Mouse (Mus musculus) stomach, postnatal 0 days (tissue): ENCODE measurements around the gene 1700020A23Rik. TPM values are rescaled to one million over a fixed set of nuclear protein-coding genes. Genes with fewer than 3 reads are reported as not detected.

ENCODE experiments used
- ATAC-seq: fragments of 200-750 bp; cut with Nextera tagmentation; 2 replicates; pipeline ENCODE4 v1.8.0; 2017; ENCODE audit not compliant: low FRiP score, low TSS enrichment
- DNase-seq: peaks from one replicate; pipeline ENCODE4 v3.0.0-alpha.2; 2016; ENCODE audit warnings: low spot score
- H3K27ac ChIP-seq: fragments of 300-500 bp; sonication (generic); replicated peaks from 2 replicates; pipeline ENCODE4 v1.5.1; 2014; ENCODE audit warnings: mild to moderate bottlenecking, control low read depth
- H3K27me3 ChIP-seq: fragments of 300-500 bp; sonication (generic); 2 replicates; pipeline ENCODE4 v1.6.1; 2014; ENCODE audit warnings: low read length; ENCODE audit not compliant: control insufficient read depth, insufficient read depth
- H3K36me3 ChIP-seq: fragments of 300-500 bp; sonication (generic); 2 replicates; pipeline ENCODE4 v1.6.1; 2014; ENCODE audit warnings: low read length, mixed read lengths; ENCODE audit not compliant: control insufficient read depth, insufficient read depth
- H3K4me1 ChIP-seq: fragments of 300-500 bp; sonication (generic); replicated peaks from 2 replicates; pipeline ENCODE4 v1.6.1; 2014; ENCODE audit warnings: antibody characterized with exemption; ENCODE audit not compliant: control insufficient read depth, insufficient read depth
- H3K4me2 ChIP-seq: fragments of 300-500 bp; sonication (generic); replicated peaks from 2 replicates; pipeline ENCODE4 v1.6.1; 2014; ENCODE audit warnings: low read depth, mild to moderate bottlenecking, control low read depth, moderate library complexity
- H3K4me3 ChIP-seq: fragments of 300-500 bp; sonication (generic); 2 replicates; pipeline ENCODE4 v1.5.1; 2014; ENCODE audit warnings: low read depth, low read length, control low read depth
- H3K9ac ChIP-seq: fragments of 300-500 bp; sonication (generic); 2 replicates; pipeline ENCODE4 v1.6.1; 2014; ENCODE audit warnings: mild to moderate bottlenecking, low read length, control low read depth, mixed read lengths
- H3K9me3 ChIP-seq: fragments of 300-500 bp; sonication (generic); 2 replicates; pipeline ENCODE4 v1.6.1; 2016; ENCODE audit warnings: low read length; ENCODE audit not compliant: control insufficient read depth
- CTCF ChIP-seq: IDR thresholded peaks from 2 replicates; pipeline ENCODE4 v1.5.1; 2016; ENCODE audit warnings: antibody characterized with exemption, low read depth, mild to moderate bottlenecking, moderate library complexity
- EP300 ChIP-seq: optimal IDR thresholded peaks from 2 replicates; pipeline ENCODE3; 2016; ENCODE audit warnings: antibody characterized with exemption
- WGBS: fragments of 180-500 bp; shearing (Covaris S2); extraction: QIAGEN DNeasy Blood & Tissue Kit; methylation state at CpG from one replicate; pipeline ENCODE4 v1.1.7; 2014; 5-methylcytosine and 5-hydroxymethylcytosine counted together
- polyA plus RNA-seq: library from polyadenylated mRNA; unstranded; fragments of >200 nt; fragmentation: Nextera tagmentation; extraction: Ambion mirVana; gene quantifications from 2 replicates; pipeline ENCODE4 v1.2.1, GENCODE M21; 2015

Gene 1700020A23Rik
- polyA plus RNA-seq, 1 experiment from 2014 or later, result not detected

GRCm38 (mm10) chr2:130374951-130375350, 30.1 kb upstream of the 1700020A23Rik start:
- no peak for TF ChIP-seq EP300
- TF ChIP-seq CTCF, result no peak
- Histone ChIP-seq H3K27ac (no peak overlapping the region), H3K27me3 (no peaks in the 10 kb centered on the region), H3K36me3 (no peaks in the 10 kb centered on the region), H3K4me1 (no peaks in the 10 kb centered on the region), H3K4me3 (no peak overlapping the region), H3K9ac (no peak overlapping the region), H3K4me2 (no peak overlapping the region), H3K9me3 (no peaks in the 10 kb centered on the region)
- ATAC-seq (no peak), DNase-seq (no peak)
- WGBS, result 65% methylated on average over 4 of the region's 4 CpGs

DNA sequence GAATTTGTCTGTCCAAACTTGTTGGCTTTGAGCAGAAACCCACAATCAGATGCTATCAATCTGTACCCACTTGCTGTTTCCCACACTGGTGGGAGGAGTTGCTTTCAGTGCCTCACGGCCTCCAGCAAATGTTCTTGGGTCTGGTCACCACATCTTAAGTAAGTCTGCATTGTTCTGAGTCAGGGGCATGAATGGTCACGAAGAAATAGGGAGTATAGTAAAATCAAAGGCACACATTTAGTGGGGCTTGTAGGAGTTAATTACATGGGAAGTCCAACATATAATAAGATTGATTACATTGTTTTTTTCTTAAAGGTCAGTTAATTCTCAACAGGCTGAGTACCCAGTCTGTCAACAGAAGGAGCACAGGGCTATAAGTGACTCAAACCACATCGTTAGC, 21.9 kb upstream of the 1700020A23Rik start:
- no peak overlapping the region for H3K4me2 ChIP-seq
- no peaks in the 10 kb centered on the region for H3K9me3 ChIP-seq
- WGBS, result 43% methylated on average over 3 of the region's 3 CpGs
- H3K36me3 ChIP-seq, result no peaks in the 10 kb centered on the region
- no peak for DNase-seq
- no peaks in the 10 kb centered on the region for H3K4me1 ChIP-seq
- H3K9ac ChIP-seq, result no peak overlapping the region
- H3K27me3 ChIP-seq, result no peaks in the 10 kb centered on the region
- no peak for ATAC-seq
- no peak overlapping the region for H3K27ac ChIP-seq
- TF ChIP-seq CTCF, result no peak
- TF ChIP-seq EP300, result no peak
- H3K4me3 ChIP-seq, result no peak overlapping the region

DNA sequence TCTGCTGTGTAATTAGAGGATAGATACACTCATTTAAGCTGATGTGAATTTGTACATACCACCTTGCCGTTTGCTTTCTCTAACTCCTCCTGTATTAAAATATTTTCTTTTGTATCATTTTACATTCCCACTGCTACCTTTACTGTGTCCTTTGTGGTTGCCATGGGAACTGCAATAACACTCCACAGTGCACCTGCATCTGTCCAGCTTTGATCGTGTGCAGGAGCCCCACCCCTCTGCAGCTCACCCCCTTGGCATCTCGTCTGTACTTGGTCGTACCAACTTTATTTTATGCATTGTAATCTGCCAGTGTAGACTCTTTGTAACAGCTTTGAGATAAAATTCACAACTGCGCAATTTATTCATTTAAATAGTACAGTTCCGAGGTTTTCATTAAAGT, 21.2 kb upstream of the 1700020A23Rik start:
- WGBS, result 50% methylated on average over 6 of the region's 6 CpGs
- Histone ChIP-seq H3K9ac (no peak overlapping the region), H3K4me2 (no peak overlapping the region), H3K4me1 (no peaks in the 10 kb centered on the region), H3K4me3 (no peak overlapping the region), H3K27ac (no peak overlapping the region), H3K27me3 (no peaks in the 10 kb centered on the region), H3K36me3 (no peaks in the 10 kb centered on the region), H3K9me3 (no peaks in the 10 kb centered on the region)
- peak; percentile 60; the same call in 1 of the 2 replicates for ATAC-seq
- DNase-seq, result no peak
- TF ChIP-seq CTCF (no peak), EP300 (no peak)

DNA sequence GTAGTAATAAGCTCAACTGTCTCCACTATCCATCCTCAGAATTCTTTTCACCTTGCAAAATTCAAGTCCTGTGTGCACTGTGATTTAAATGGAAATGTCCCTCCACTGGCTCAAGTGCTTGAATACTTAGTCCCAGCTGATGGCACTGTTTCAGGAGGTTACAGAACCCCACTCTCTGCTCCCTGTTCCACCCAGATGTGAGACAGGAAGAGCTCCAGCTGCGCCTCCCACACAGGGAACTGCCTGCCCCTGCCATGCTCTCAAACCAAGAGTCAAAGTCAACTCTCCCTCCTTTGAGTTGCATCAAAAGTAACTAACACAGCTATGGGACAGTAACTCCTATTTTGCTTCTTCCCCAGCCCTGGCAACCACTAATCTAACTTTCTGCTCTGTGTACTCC, 18.8 kb upstream of the 1700020A23Rik start:
- Histone ChIP-seq H3K27me3 (no peaks in the 10 kb centered on the region), H3K4me2 (no peak overlapping the region), H3K9ac (no peak overlapping the region), H3K9me3 (no peaks in the 10 kb centered on the region), H3K4me3 (no peak overlapping the region), H3K4me1 (no peaks in the 10 kb centered on the region), H3K36me3 (no peaks in the 10 kb centered on the region), H3K27ac (no peak overlapping the region)
- WGBS, result 81% methylated on average over 1 of the region's 1 CpGs
- ATAC-seq (no peak), DNase-seq (no peak)
- TF ChIP-seq EP300 (no peak), CTCF (no peak)

- Histone ChIP-seq H3K4me3 (no peak overlapping the region), H3K36me3 (no peaks in the 10 kb centered on the region), H3K9ac (no peak overlapping the region), H3K27ac (no peak overlapping the region), H3K4me2 (no peak overlapping the region), H3K4me1 (no peaks in the 10 kb centered on the region), H3K27me3 (no peaks in the 10 kb centered on the region), H3K9me3 (no peaks in the 10 kb centered on the region)
- DNase-seq (no peak), ATAC-seq (no peak)
- TF ChIP-seq EP300 (no peak), CTCF (peak; percentile 72)
- 74% methylated on average over 2 of the region's 2 CpGs for WGBS
Observed at GRCm38 (mm10) chr2:130388796-130389195, 16.3 kb upstream of the 1700020A23Rik start.

- H3K9ac ChIP-seq, result no peak overlapping the region
- H3K36me3 ChIP-seq, result no peaks in the 10 kb centered on the region
- WGBS, result 75% methylated on average over 11 of the region's 11 CpGs
- no peak overlapping the region for H3K27ac ChIP-seq
- no peak overlapping the region for H3K4me2 ChIP-seq
- no peak for DNase-seq
- H3K4me1 ChIP-seq, result no peaks in the 10 kb centered on the region
- TF ChIP-seq EP300, result no peak
- no peak for TF ChIP-seq CTCF
- no peaks in the 10 kb centered on the region for H3K9me3 ChIP-seq
- ATAC-seq, result no peak
- no peaks in the 10 kb centered on the region for H3K27me3 ChIP-seq
- H3K4me3 ChIP-seq, result no peak overlapping the region
Observed at GRCm38 (mm10) chr2:130390993-130391625, 13.9 kb upstream of the 1700020A23Rik start.
